Mouse (Mus musculus): ENCODE data around the gene Arhgap29. TPM values are rescaled to one million over a fixed set of nuclear protein-coding genes. Genes with fewer than 3 reads are reported as not detected.

Gene Arhgap29
- polyA plus RNA-seq, 1 experiment from 2014 or later, result 18.3 TPM

GRCm38 (mm10) chr3:121915191-121915590, 37.1 kb upstream of the Arhgap29 start:
- Histone ChIP-seq H3K4me1 (replicated peaks; ENCODE audit: control insufficient read depth, insufficient read depth, low read length) (no peaks in the 10 kb centered on the region), H3K4me2 (ENCODE audit: low read length) (no peak overlapping the region), H3K9me3 (ENCODE audit: control insufficient read depth, low read length) (no peaks in the 10 kb centered on the region), H3K27me3 (replicated peaks; ENCODE audit: control insufficient read depth, insufficient read depth, low read length) (no peaks in the 10 kb centered on the region), H3K4me3 (replicated peaks; ENCODE audit: low read length) (no peak overlapping the region), H3K36me3 (ENCODE audit: control insufficient read depth, insufficient read depth) (no peaks in the 10 kb centered on the region), H3K27ac (ENCODE audit: low read length) (no peak overlapping the region), H3K9ac (replicated peaks; ENCODE audit: low read depth, low read length) (no peak overlapping the region)
- 65% methylated on average over 6 of the region's 6 CpGs for WGBS
- ATAC-seq, result no peak

DNA sequence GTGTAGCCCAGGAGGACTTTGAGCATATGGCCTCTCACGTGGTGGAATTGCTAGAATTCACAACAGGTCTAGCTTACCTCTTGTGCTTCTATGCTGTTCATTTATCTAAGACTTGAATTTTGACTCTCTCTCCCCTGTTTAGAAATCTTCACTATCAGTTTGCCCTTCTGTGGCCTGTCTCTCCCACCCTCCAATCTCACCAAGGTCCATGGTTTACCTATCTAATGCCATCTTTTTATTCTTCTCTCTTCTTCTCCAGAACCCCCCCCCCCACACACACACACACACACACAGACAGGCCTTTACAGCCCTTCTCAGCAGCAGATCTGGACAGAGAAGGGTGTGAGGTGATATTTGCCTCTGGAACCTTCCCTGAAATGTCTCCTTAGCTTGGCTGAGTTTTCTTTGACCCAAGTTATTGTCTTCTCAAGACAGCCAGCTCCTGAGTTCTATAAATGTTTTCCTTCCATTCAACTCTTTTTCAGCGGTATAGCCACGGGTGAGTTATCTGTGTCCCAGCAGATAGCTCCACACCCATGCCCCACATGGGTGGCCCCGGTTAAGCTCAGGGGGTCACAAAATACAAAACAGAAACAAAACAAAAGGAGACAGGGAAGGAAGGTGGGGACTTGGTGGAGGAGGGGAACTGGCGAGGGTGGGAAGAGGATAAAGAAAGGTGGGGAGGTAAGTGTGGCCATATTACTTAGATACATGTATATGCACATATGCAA, 35.4 kb upstream of the Arhgap29 start:
- no peak overlapping the region for H3K27ac ChIP-seq (ENCODE audit: low read length)
- H3K9ac ChIP-seq (replicated peaks; ENCODE audit: low read depth, low read length), result no peak overlapping the region
- no peak overlapping the region for H3K4me3 ChIP-seq (replicated peaks; ENCODE audit: low read length)
- H3K27me3 ChIP-seq (replicated peaks; ENCODE audit: control insufficient read depth, insufficient read depth, low read length), result no peaks in the 10 kb centered on the region
- no peaks in the 10 kb centered on the region for H3K4me1 ChIP-seq (replicated peaks; ENCODE audit: control insufficient read depth, insufficient read depth, low read length)
- no peak overlapping the region for H3K4me2 ChIP-seq (ENCODE audit: low read length)
- 85% methylated on average over 5 of the region's 5 CpGs for WGBS
- H3K36me3 ChIP-seq (ENCODE audit: control insufficient read depth, insufficient read depth), result no peaks in the 10 kb centered on the region
- no peaks in the 10 kb centered on the region for H3K9me3 ChIP-seq (ENCODE audit: control insufficient read depth, low read length)
- ATAC-seq, result no peak

GRCm38 (mm10) chr3:121917658-121918057, 34.7 kb upstream of the Arhgap29 start:
- Histone ChIP-seq H3K27ac (ENCODE audit: low read length) (no peak overlapping the region), H3K9me3 (ENCODE audit: control insufficient read depth, low read length) (no peaks in the 10 kb centered on the region), H3K4me3 (replicated peaks; ENCODE audit: low read length) (no peak overlapping the region), H3K27me3 (replicated peaks; ENCODE audit: control insufficient read depth, insufficient read depth, low read length) (no peaks in the 10 kb centered on the region), H3K36me3 (ENCODE audit: control insufficient read depth, insufficient read depth) (no peaks in the 10 kb centered on the region), H3K4me2 (ENCODE audit: low read length) (no peak overlapping the region), H3K9ac (replicated peaks; ENCODE audit: low read depth, low read length) (no peak overlapping the region), H3K4me1 (replicated peaks; ENCODE audit: control insufficient read depth, insufficient read depth, low read length) (no peaks in the 10 kb centered on the region)
- ATAC-seq, result no peak
- 92% methylated on average over 7 of the region's 7 CpGs for WGBS

DNA sequence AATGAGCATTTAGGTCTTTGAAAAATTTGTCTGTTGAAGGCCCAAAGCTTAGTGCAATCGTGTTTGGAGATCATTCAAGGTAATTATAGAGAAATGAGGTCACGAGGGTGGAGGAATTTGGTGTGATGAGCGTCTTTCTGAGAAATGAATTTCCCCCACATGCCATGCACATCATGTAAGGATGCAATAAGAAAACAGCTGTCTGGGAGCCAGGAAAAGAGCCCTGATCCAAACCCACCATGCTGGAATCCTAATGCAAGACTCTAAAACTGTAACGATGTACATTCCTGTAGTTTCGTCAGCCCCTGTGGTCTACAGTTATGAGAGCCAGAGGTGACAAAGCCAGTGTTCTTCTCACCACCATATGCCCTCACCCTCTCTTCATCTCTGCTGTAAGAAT, 32.4 kb upstream of the Arhgap29 start:
- WGBS, result 92% methylated on average over 5 of the region's 5 CpGs
- H3K9ac ChIP-seq (replicated peaks; ENCODE audit: low read depth, low read length), result no peak overlapping the region
- no peak for ATAC-seq
- H3K9me3 ChIP-seq (ENCODE audit: control insufficient read depth, low read length), result no peaks in the 10 kb centered on the region
- no peak overlapping the region for H3K4me3 ChIP-seq (replicated peaks; ENCODE audit: low read length)
- H3K4me1 ChIP-seq (replicated peaks; ENCODE audit: control insufficient read depth, insufficient read depth, low read length), result no peaks in the 10 kb centered on the region
- no peak overlapping the region for H3K4me2 ChIP-seq (ENCODE audit: low read length)
- no peaks in the 10 kb centered on the region for H3K36me3 ChIP-seq (ENCODE audit: control insufficient read depth, insufficient read depth)
- H3K27me3 ChIP-seq (replicated peaks; ENCODE audit: control insufficient read depth, insufficient read depth, low read length), result no peaks in the 10 kb centered on the region
- H3K27ac ChIP-seq (ENCODE audit: low read length), result no peak overlapping the region

GRCm38 (mm10) chr3:121920769-121921168, 31.6 kb upstream of the Arhgap29 start:
- H3K9ac ChIP-seq (replicated peaks; ENCODE audit: low read depth, low read length), result no peak overlapping the region
- H3K27me3 ChIP-seq (replicated peaks; ENCODE audit: control insufficient read depth, insufficient read depth, low read length), result no peaks in the 10 kb centered on the region
- 74% methylated on average over 3 of the region's 3 CpGs for WGBS
- no peak overlapping the region for H3K27ac ChIP-seq (ENCODE audit: low read length)
- no peak for ATAC-seq
- H3K4me3 ChIP-seq (replicated peaks; ENCODE audit: low read length), result no peak overlapping the region
- no peaks in the 10 kb centered on the region for H3K36me3 ChIP-seq (ENCODE audit: control insufficient read depth, insufficient read depth)
- H3K4me2 ChIP-seq (ENCODE audit: low read length), result no peak overlapping the region
- no peaks in the 10 kb centered on the region for H3K4me1 ChIP-seq (replicated peaks; ENCODE audit: control insufficient read depth, insufficient read depth, low read length)
- H3K9me3 ChIP-seq (ENCODE audit: control insufficient read depth, low read length), result no peaks in the 10 kb centered on the region

DNA sequence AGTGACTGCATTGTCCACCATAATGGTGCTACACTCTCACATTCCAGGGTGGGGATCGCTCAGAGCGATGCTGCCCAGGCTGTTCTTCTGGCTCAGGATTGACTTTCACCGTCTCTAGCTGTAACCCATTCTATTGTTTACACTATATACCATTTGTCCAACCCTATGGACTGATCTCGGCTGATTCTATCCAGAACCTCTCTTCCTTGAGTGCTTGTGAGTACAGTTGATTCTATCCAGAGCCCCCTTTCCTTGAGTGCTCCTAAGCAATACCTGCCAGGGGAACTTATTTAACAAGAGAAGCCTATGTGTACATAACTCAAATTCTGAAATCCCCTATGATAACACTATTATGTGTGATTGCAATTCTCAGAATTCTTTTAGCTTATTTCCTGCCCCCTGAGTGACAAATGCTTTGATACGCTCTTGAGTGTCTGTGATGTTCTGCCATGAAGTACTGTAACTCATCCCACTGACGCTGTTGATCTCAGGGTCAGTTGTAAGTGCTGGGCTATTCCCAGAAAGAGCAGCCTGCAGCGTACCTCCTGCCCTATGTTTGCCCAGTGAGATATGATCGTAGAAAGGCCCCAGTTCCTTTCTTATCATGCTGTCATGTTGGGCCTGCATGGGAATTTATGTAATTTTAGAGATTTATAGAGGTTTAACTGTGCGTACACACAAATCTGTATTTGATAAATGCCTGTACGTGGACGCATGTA, 27.4 kb upstream of the Arhgap29 start:
- no peaks in the 10 kb centered on the region for H3K36me3 ChIP-seq (ENCODE audit: control insufficient read depth, insufficient read depth)
- no peaks in the 10 kb centered on the region for H3K9me3 ChIP-seq (ENCODE audit: control insufficient read depth, low read length)
- 91% methylated on average over 11 of the region's 11 CpGs for WGBS
- no peak overlapping the region for H3K9ac ChIP-seq (replicated peaks; ENCODE audit: low read depth, low read length)
- H3K4me2 ChIP-seq (ENCODE audit: low read length), result no peak overlapping the region
- H3K27me3 ChIP-seq (replicated peaks; ENCODE audit: control insufficient read depth, insufficient read depth, low read length), result no peaks in the 10 kb centered on the region
- no peaks in the 10 kb centered on the region for H3K4me1 ChIP-seq (replicated peaks; ENCODE audit: control insufficient read depth, insufficient read depth, low read length)
- no peak overlapping the region for H3K27ac ChIP-seq (ENCODE audit: low read length)
- ATAC-seq, result no peak
- H3K4me3 ChIP-seq (replicated peaks; ENCODE audit: low read length), result no peak overlapping the region

DNA sequence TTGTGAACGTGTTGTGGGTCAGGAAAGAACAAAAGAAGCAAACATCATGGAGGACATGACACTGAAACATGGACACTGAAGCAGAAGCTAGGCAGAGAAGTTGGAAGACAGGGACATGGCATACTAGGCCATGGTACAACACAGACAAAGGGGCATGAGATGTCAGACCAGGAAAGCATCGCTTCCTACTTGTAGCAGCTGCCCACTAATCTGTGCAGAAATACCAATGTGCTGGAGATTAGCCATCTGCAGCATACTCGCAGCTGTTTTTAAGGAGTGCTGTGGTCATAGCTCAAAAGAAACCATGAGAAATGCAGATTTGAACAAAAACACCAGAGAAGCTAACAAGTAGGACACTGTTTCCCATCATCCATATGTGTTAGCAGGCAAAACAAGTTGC, 24.7 kb upstream of the Arhgap29 start:
- H3K4me3 ChIP-seq (replicated peaks; ENCODE audit: low read length), result no peak overlapping the region
- H3K4me2 ChIP-seq (ENCODE audit: low read length), result no peak overlapping the region
- H3K36me3 ChIP-seq (ENCODE audit: control insufficient read depth, insufficient read depth), result no peaks in the 10 kb centered on the region
- no peak overlapping the region for H3K27ac ChIP-seq (ENCODE audit: low read length)
- H3K4me1 ChIP-seq (replicated peaks; ENCODE audit: control insufficient read depth, insufficient read depth, low read length), result no peaks in the 10 kb centered on the region
- no peak for ATAC-seq
- WGBS, result 89% methylated on average over 3 of the region's 3 CpGs
- H3K9me3 ChIP-seq (ENCODE audit: control insufficient read depth, low read length), result no peaks in the 10 kb centered on the region
- no peaks in the 10 kb centered on the region for H3K27me3 ChIP-seq (replicated peaks; ENCODE audit: control insufficient read depth, insufficient read depth, low read length)
- H3K9ac ChIP-seq (replicated peaks; ENCODE audit: low read depth, low read length), result no peak overlapping the region

GRCm38 (mm10) chr3:121932815-121933214, 19.5 kb upstream of the Arhgap29 start:
- Histone ChIP-seq H3K4me2 (ENCODE audit: low read length) (no peak overlapping the region), H3K27me3 (replicated peaks; ENCODE audit: control insufficient read depth, insufficient read depth, low read length) (no peaks in the 10 kb centered on the region), H3K4me1 (replicated peaks; ENCODE audit: control insufficient read depth, insufficient read depth, low read length) (no peaks in the 10 kb centered on the region), H3K36me3 (ENCODE audit: control insufficient read depth, insufficient read depth) (no peaks in the 10 kb centered on the region), H3K4me3 (replicated peaks; ENCODE audit: low read length) (no peak overlapping the region), H3K9ac (replicated peaks; ENCODE audit: low read depth, low read length) (no peak overlapping the region), H3K9me3 (ENCODE audit: control insufficient read depth, low read length) (no peaks in the 10 kb centered on the region), H3K27ac (ENCODE audit: low read length) (no peak overlapping the region)
- 94% methylated on average over 4 of the region's 4 CpGs for WGBS
- ATAC-seq, result no peak

DNA sequence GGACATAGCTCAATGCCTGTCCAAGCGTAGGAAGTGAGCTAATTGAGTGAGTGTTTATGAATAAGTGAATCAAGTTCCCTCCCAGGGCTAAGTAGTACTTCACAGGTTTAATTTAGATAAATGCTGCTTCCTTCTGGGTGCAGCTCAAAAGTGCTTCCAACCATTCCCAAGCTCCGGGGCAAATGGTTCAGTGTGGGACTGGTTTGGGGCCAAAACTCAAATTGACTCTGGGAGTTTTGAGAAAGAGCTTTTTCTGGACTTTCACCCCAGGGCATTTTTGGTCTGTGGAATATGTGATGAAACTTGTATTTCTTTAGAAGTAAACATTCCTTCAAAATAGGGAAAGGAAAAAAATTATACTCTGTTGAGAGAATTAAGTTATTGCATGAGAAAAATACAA, 16.1 kb upstream of the Arhgap29 start:
- H3K36me3 ChIP-seq (ENCODE audit: control insufficient read depth, insufficient read depth), result no peaks in the 10 kb centered on the region

More for the DNA sequence above, 16.1 kb upstream of the Arhgap29 start:
- Histone ChIP-seq H3K27me3 (replicated peaks; ENCODE audit: control insufficient read depth, insufficient read depth, low read length) (no peaks in the 10 kb centered on the region), H3K4me1 (replicated peaks; ENCODE audit: control insufficient read depth, insufficient read depth, low read length) (no peaks in the 10 kb centered on the region), H3K9ac (replicated peaks; ENCODE audit: low read depth, low read length) (no peak overlapping the region), H3K4me3 (replicated peaks; ENCODE audit: low read length) (no peak overlapping the region), H3K27ac (ENCODE audit: low read length) (no peak overlapping the region), H3K4me2 (ENCODE audit: low read length) (no peak overlapping the region), H3K9me3 (ENCODE audit: control insufficient read depth, low read length) (no peaks in the 10 kb centered on the region)
- ATAC-seq, result no peak
- whole genome bisulfite sequencing, result 85% methylated on average over 2 of the region's 2 CpGs
